Mouse (Mus musculus): ENCODE measurements at regions not wholly inside any gene's neighbourhood (a gene's known extent, or its start where the extent isn't known, plus 50 kb on each side); places are given as distances from the start of the nearest gene placed in this dataset.

GRCm38 (mm10) chr2:3890462-3890861 lies 127.1 kb upstream of the Frmd4a start:
- H3K27ac ChIP-seq (ENCODE audit: control insufficient read depth, insufficient read depth, low read length): no peak overlapping the region
- TF ChIP-seq POLR2A (IDR thresholded peaks at IDR 0.05; ENCODE audit: control insufficient read depth, extremely low read depth, insufficient read depth, low read length, poor library complexity): no peak
- TF ChIP-seq CTCF (IDR thresholded peaks at IDR 0.05; ENCODE audit: borderline replicate concordance, control insufficient read depth, extremely low read depth, insufficient read depth, low read length, poor library complexity): no peak
- H3K36me3 ChIP-seq (ENCODE audit: control insufficient read depth, insufficient read depth, low read length): no peaks in the 10 kb centered on the region
- WGBS: 84% methylated on average over 8 of the region's 8 CpGs
- no peaks in the 10 kb centered on the region for H3K4me1 ChIP-seq (replicated peaks; ENCODE audit: control insufficient read depth, insufficient read depth, low read length)
- DNase-seq: no peak
- no peak overlapping the region for H3K4me3 ChIP-seq (ENCODE audit: control insufficient read depth, insufficient read depth, low read length)
- H3K27me3 ChIP-seq (ENCODE audit: control insufficient read depth, insufficient read depth, low read length): no peaks in the 10 kb centered on the region

- TF ChIP-seq CTCF (IDR thresholded peaks at IDR 0.05; ENCODE audit: borderline replicate concordance, control insufficient read depth, extremely low read depth, insufficient read depth, low read length, poor library complexity) (no peak), POLR2A (IDR thresholded peaks at IDR 0.05; ENCODE audit: control insufficient read depth, extremely low read depth, insufficient read depth, low read length, poor library complexity) (no peak)
- 100% methylated on average over 4 of the region's 4 CpGs for WGBS
- no peaks in the 10 kb centered on the region for H3K36me3 ChIP-seq (ENCODE audit: control insufficient read depth, insufficient read depth, low read length)
- no peaks in the 10 kb centered on the region for H3K27me3 ChIP-seq (ENCODE audit: control insufficient read depth, insufficient read depth, low read length)
- no peak overlapping the region for H3K4me3 ChIP-seq (ENCODE audit: control insufficient read depth, insufficient read depth, low read length)
- no peak for DNase-seq
- no peak overlapping the region for H3K27ac ChIP-seq (ENCODE audit: control insufficient read depth, insufficient read depth, low read length)
- peaks cover 15% of the 10 kb centered on the region for H3K4me1 ChIP-seq (replicated peaks; ENCODE audit: control insufficient read depth, insufficient read depth, low read length)
Observed at GRCm38 (mm10) chr2:3907026-3907425, 110.5 kb upstream of the Frmd4a start.

- Histone ChIP-seq H3K27ac (ENCODE audit: control insufficient read depth, insufficient read depth, low read length) (no peak overlapping the region), H3K27me3 (ENCODE audit: control insufficient read depth, insufficient read depth, low read length) (no peaks in the 10 kb centered on the region), H3K4me3 (ENCODE audit: control insufficient read depth, insufficient read depth, low read length) (no peak overlapping the region), H3K4me1 (replicated peaks; ENCODE audit: control insufficient read depth, insufficient read depth, low read length) (peaks cover 15% of the 10 kb centered on the region), H3K36me3 (ENCODE audit: control insufficient read depth, insufficient read depth, low read length) (no peaks in the 10 kb centered on the region)
- TF ChIP-seq CTCF (IDR thresholded peaks at IDR 0.05; ENCODE audit: borderline replicate concordance, control insufficient read depth, extremely low read depth, insufficient read depth, low read length, poor library complexity): no peak
- no peak for TF ChIP-seq POLR2A (IDR thresholded peaks at IDR 0.05; ENCODE audit: control insufficient read depth, extremely low read depth, insufficient read depth, low read length, poor library complexity)
- DNase-seq: no peak
- WGBS: 96% methylated on average over 3 of the region's 3 CpGs
Observed at GRCm38 (mm10) chr2:3908192-3908591, 109.3 kb upstream of the Frmd4a start.

GRCm38 (mm10) chr2:3910086-3910891 lies 107.2 kb upstream of the Frmd4a start:
- Histone ChIP-seq H3K4me3 (ENCODE audit: control insufficient read depth, insufficient read depth, low read length) (no peak overlapping the region), H3K27ac (ENCODE audit: control insufficient read depth, insufficient read depth, low read length) (0 out of 2 replicates have a peak overlapping the region, but pooled peaks have one; percentile 19), H3K4me1 (replicated peaks; ENCODE audit: control insufficient read depth, insufficient read depth, low read length) (peaks cover 15% of the 10 kb centered on the region), H3K36me3 (ENCODE audit: control insufficient read depth, insufficient read depth, low read length) (no peaks in the 10 kb centered on the region), H3K27me3 (ENCODE audit: control insufficient read depth, insufficient read depth, low read length) (no peaks in the 10 kb centered on the region)
- WGBS: 8% methylated on average over 9 of the region's 9 CpGs
- DNase-seq: peak; percentile 50
- TF ChIP-seq POLR2A (IDR thresholded peaks at IDR 0.05; ENCODE audit: control insufficient read depth, extremely low read depth, insufficient read depth, low read length, poor library complexity) (no peak), CTCF (IDR thresholded peaks at IDR 0.05; ENCODE audit: borderline replicate concordance, control insufficient read depth, extremely low read depth, insufficient read depth, low read length, poor library complexity) (0 out of 2 replicates have a peak, but pooled peaks have one; percentile 13)

- DNase-seq: no peak
- WGBS: 96% methylated on average over 7 of the region's 7 CpGs
- no peak overlapping the region for H3K27ac ChIP-seq (ENCODE audit: control insufficient read depth, insufficient read depth, low read length)
- no peak overlapping the region for H3K4me3 ChIP-seq (ENCODE audit: control insufficient read depth, insufficient read depth, low read length)
- peaks cover 15% of the 10 kb centered on the region for H3K4me1 ChIP-seq (replicated peaks; ENCODE audit: control insufficient read depth, insufficient read depth, low read length)
- no peaks in the 10 kb centered on the region for H3K36me3 ChIP-seq (ENCODE audit: control insufficient read depth, insufficient read depth, low read length)
- H3K27me3 ChIP-seq (ENCODE audit: control insufficient read depth, insufficient read depth, low read length): no peaks in the 10 kb centered on the region
- TF ChIP-seq POLR2A (IDR thresholded peaks at IDR 0.05; ENCODE audit: control insufficient read depth, extremely low read depth, insufficient read depth, low read length, poor library complexity): no peak
- no peak for TF ChIP-seq CTCF (IDR thresholded peaks at IDR 0.05; ENCODE audit: borderline replicate concordance, control insufficient read depth, extremely low read depth, insufficient read depth, low read length, poor library complexity)
Observed at GRCm38 (mm10) chr2:3915141-3915540, 102.4 kb upstream of the Frmd4a start.

GRCm38 (mm10) chr2:3916365-3916764 lies 101.2 kb upstream of the Frmd4a start:
- no peak overlapping the region for H3K27ac ChIP-seq (ENCODE audit: control insufficient read depth, insufficient read depth, low read length)
- H3K4me1 ChIP-seq (replicated peaks; ENCODE audit: control insufficient read depth, insufficient read depth, low read length): peaks cover 7% of the 10 kb centered on the region
- H3K4me3 ChIP-seq (ENCODE audit: control insufficient read depth, insufficient read depth, low read length): no peak overlapping the region
- DNase-seq: no peak
- no peaks in the 10 kb centered on the region for H3K36me3 ChIP-seq (ENCODE audit: control insufficient read depth, insufficient read depth, low read length)
- TF ChIP-seq CTCF (IDR thresholded peaks at IDR 0.05; ENCODE audit: borderline replicate concordance, control insufficient read depth, extremely low read depth, insufficient read depth, low read length, poor library complexity) (no peak), POLR2A (IDR thresholded peaks at IDR 0.05; ENCODE audit: control insufficient read depth, extremely low read depth, insufficient read depth, low read length, poor library complexity) (no peak)
- WGBS: 80% methylated on average over 3 of the region's 3 CpGs
- H3K27me3 ChIP-seq (ENCODE audit: control insufficient read depth, insufficient read depth, low read length): no peaks in the 10 kb centered on the region

All from thymus, adult 2 months (tissue).